Mouse (Mus musculus): Measurements from ENCODE around the gene Rsph9. TPM values are rescaled to one million over a fixed set of nuclear protein-coding genes. Genes with fewer than 3 reads are reported as not detected.

The Rsph9 gene
- total and polyA plus RNA-seq, 3 experiments, result 0.29 TPM; not detected in 2

DNA sequence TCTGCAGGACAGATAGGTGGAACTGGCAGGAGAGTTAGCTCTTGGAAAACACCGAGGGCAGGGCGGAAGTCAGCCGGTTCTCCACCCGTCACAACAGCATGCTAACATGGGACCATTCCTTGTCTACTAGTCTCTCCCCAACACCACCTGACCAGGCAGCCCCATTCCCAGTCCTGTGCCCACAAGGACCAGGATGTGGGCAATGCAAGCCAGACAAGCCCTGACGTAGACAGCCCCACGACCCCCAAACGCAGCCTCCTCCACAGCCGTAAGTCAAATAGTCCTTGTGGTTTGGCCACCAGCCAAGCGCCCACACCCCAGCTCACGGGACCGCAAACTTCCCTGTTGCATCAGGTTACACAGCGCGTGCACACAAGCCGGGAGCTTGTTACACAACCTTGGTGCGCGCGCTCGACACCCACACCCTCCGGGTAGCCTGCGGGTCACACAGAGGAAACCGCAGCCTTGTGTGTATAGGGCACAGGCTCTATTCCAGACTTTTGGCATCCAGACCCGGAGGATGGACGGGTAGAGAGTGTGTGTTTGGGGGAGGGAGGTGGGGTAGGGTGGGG lies 70.2 kb downstream of the Rsph9 start (continued):
- TF ChIP-seq ETS1 (IDR thresholded peaks at IDR 0.05; ENCODE audit: low read depth, low read length), result peak; percentile 98
- TF ChIP-seq ZC3H11A (IDR thresholded peaks at IDR 0.05; ENCODE audit: low read depth, low read length), result no peak

Other genes with a start within 250 kb of the Rsph9 start
- 16.1 and 39.4 TPM in 2 replicates for gene Vegfa, start 111.8 kb downstream of the Rsph9 start, total RNA-seq (2012; rRNA removed)
- gene Vegfa, start 111.8 kb downstream of the Rsph9 start, polyA plus RNA-seq (2012; ENCODE audit: insufficient read depth in 1 of 2, insufficient read length in 2 of 2, low read depth in 1 of 2, low replicate concordance in 2 of 2, missing spikeins in 1 of 2), result 10 to 100 TPM in 1 of 2 experiments, not detected in 1; 38.6 TPM
- gene Mrps18a, start 33.2 kb downstream of the Rsph9 start, total RNA-seq (2012; rRNA removed), result 177 and 181 TPM in 2 replicates
- gene Mrps18a, start 33.2 kb downstream of the Rsph9 start, polyA plus RNA-seq (2012; ENCODE audit: insufficient read depth in 1 of 2, insufficient read length in 2 of 2, low read depth in 1 of 2, low replicate concordance in 2 of 2, missing spikeins in 1 of 2), result 100 to 1,000 TPM in 1 of 2 experiments, not detected in 1; 159 TPM
- 14.1 and 14.8 TPM in 2 replicates for gene Mad2l1bp, start 9.3 kb upstream of the Rsph9 start, total RNA-seq (2012; rRNA removed)
- gene Mad2l1bp, start 9.3 kb upstream of the Rsph9 start, polyA plus RNA-seq (2012; ENCODE audit: insufficient read depth in 1 of 2, insufficient read length in 2 of 2, low read depth in 1 of 2, low replicate concordance in 2 of 2, missing spikeins in 1 of 2), result 10 to 100 TPM in 1 of 2 experiments, not detected in 1; 23.1 TPM
- gene Gtpbp2, start 16.8 kb upstream of the Rsph9 start, total RNA-seq (2012; rRNA removed), result 18.1 and 27.5 TPM in 2 replicates
- gene Gtpbp2, start 16.8 kb upstream of the Rsph9 start, polyA plus RNA-seq (2012; ENCODE audit: insufficient read depth in 1 of 2, insufficient read length in 2 of 2, low read depth in 1 of 2, low replicate concordance in 2 of 2, missing spikeins in 1 of 2), result 10 to 100 TPM in 1 of 2 experiments, not detected in 1; 46.7 TPM
- 28.4 and 30.8 TPM in 2 replicates for gene Polh, start 58.4 kb upstream of the Rsph9 start, total RNA-seq (2012; rRNA removed)
- gene Polh, start 58.4 kb upstream of the Rsph9 start, polyA plus RNA-seq (2012; ENCODE audit: insufficient read depth in 1 of 2, insufficient read length in 2 of 2, low read depth in 1 of 2, low replicate concordance in 2 of 2, missing spikeins in 1 of 2), result 10 to 100 TPM in 1 of 2 experiments, not detected in 1; 22.2 TPM
- 79.0 and 82.7 TPM in 2 replicates for gene Xpo5, start 58.6 kb upstream of the Rsph9 start, total RNA-seq (2012; rRNA removed)
- gene Xpo5, start 58.6 kb upstream of the Rsph9 start, polyA plus RNA-seq (2012; ENCODE audit: insufficient read depth in 1 of 2, insufficient read length in 2 of 2, low read depth in 1 of 2, low replicate concordance in 2 of 2, missing spikeins in 1 of 2), result 10 to 100 TPM; 47.5 to 93.4 TPM
- 188 and 197 TPM in 2 replicates for gene Polr1c, start 103.8 kb upstream of the Rsph9 start, total RNA-seq (2012; rRNA removed)
- gene Polr1c, start 103.8 kb upstream of the Rsph9 start, polyA plus RNA-seq (2012; ENCODE audit: insufficient read depth in 1 of 2, insufficient read length in 2 of 2, low read depth in 1 of 2, low replicate concordance in 2 of 2, missing spikeins in 1 of 2), result 100 to 1,000 TPM in 1 of 2 experiments, not detected in 1; 195 TPM
- 18.9 and 20.8 TPM in 2 replicates for gene Yipf3, start 103.9 kb upstream of the Rsph9 start, total RNA-seq (2012; rRNA removed)
- gene Yipf3, start 103.9 kb upstream of the Rsph9 start, polyA plus RNA-seq (2012; ENCODE audit: insufficient read depth in 1 of 2, insufficient read length in 2 of 2, low read depth in 1 of 2, low replicate concordance in 2 of 2, missing spikeins in 1 of 2), result 10 to 100 TPM in 1 of 2 experiments, not detected in 1; 86.5 TPM
- 0.72 and 1.2 TPM in 2 replicates for gene Lrrc73, start 109.3 kb upstream of the Rsph9 start, total RNA-seq (2012; rRNA removed)
- 1 to 10 TPM in 1 of 2 experiments, not detected in 1; 3.5 TPM for gene Lrrc73, start 109.3 kb upstream of the Rsph9 start, polyA plus RNA-seq (2012; ENCODE audit: insufficient read depth in 1 of 2, insufficient read length in 2 of 2, low read depth in 1 of 2, low replicate concordance in 2 of 2, missing spikeins in 1 of 2)
- 11.0 and 12.9 TPM in 2 replicates for gene Tjap1, start 138.8 kb upstream of the Rsph9 start, total RNA-seq (2012; rRNA removed)
- 10 to 100 TPM in 1 of 2 experiments, not detected in 1; 41.2 TPM for gene Tjap1, start 138.8 kb upstream of the Rsph9 start, polyA plus RNA-seq (2012; ENCODE audit: insufficient read depth in 1 of 2, insufficient read length in 2 of 2, low read depth in 1 of 2, low replicate concordance in 2 of 2, missing spikeins in 1 of 2)
- not detected in 2 replicates for gene Dlk2, start 153.2 kb upstream of the Rsph9 start, total RNA-seq (2012; rRNA removed)
- under 1 TPM in 1 of 2 experiments, not detected in 1; 0.07 TPM for gene Dlk2, start 153.2 kb upstream of the Rsph9 start, polyA plus RNA-seq (2012; ENCODE audit: insufficient read depth in 1 of 2, insufficient read length in 2 of 2, low read depth in 1 of 2, low replicate concordance in 2 of 2, missing spikeins in 1 of 2)
- 2.8 and 4.0 TPM in 2 replicates for gene Abcc10, start 184.1 kb upstream of the Rsph9 start, total RNA-seq (2012; rRNA removed)
- 1 to 10 TPM in 1 of 2 experiments, not detected in 1; 6.2 TPM for gene Abcc10, start 184.1 kb upstream of the Rsph9 start, polyA plus RNA-seq (2012; ENCODE audit: insufficient read depth in 1 of 2, insufficient read length in 2 of 2, low read depth in 1 of 2, low replicate concordance in 2 of 2, missing spikeins in 1 of 2)
- gene Zfp318, start 239.5 kb upstream of the Rsph9 start, total RNA-seq (2012; rRNA removed), result 7.9 and 8.1 TPM in 2 replicates
- 10 to 100 TPM; 21.3 to 36.8 TPM for gene Zfp318, start 239.5 kb upstream of the Rsph9 start, polyA plus RNA-seq (2012; ENCODE audit: insufficient read depth in 1 of 2, insufficient read length in 2 of 2, low read depth in 1 of 2, low replicate concordance in 2 of 2, missing spikeins in 1 of 2)